Mouse (Mus musculus): ENCODE measurements around the gene Nebl. TPM values are rescaled to one million over a fixed set of nuclear protein-coding genes. Genes with fewer than 3 reads are reported as not detected.

The Nebl gene
- total RNA-seq, 1 experiment from 2014 or later = 0.38 TPM

DNA sequence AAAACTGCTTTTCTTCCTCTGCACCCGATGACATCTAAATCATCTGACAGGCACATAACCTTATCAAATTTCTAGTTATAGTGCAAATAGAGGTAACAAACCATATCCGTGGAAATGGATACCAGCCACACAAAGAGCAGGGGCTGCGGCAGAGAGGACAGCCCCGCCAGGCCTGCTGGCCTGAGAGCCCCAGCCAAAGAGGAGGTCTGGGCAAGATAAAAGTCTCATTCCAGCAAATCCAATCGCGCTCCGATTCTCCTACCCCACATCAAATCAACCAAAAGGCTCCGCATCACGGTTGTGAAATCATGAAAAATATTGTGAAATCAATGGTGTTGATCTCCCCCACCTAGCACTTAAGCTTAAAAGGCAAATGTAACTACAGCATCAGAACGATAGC lies 191.5 kb downstream of the Nebl start:
- ATAC-seq (replicated peaks; ENCODE audit: insufficient number of reproducible peaks, low FRiP score, low TSS enrichment, poor library complexity, severe bottlenecking) = no peak

DNA sequence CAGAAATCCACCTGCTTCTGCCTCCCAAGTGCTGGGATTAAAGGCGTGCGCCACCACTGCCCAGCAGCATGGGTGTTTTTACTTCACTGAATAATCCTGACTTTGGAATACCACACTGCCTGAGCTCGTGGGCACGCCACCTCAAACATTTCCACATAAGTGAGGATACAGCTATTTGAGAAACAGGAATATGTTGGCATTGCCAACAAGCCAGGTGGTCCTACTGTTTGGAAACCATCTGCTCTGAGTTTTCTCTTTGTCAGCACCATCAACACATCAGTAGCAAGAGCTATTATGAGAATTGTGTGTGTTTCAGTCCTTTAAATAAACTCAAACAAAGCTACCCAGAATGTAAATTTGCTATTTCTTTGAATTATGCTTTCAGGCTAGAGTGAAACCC lies 192.8 kb downstream of the Nebl start:
- no peak for ATAC-seq (replicated peaks; ENCODE audit: insufficient number of reproducible peaks, low FRiP score, low TSS enrichment, poor library complexity, severe bottlenecking)

DNA sequence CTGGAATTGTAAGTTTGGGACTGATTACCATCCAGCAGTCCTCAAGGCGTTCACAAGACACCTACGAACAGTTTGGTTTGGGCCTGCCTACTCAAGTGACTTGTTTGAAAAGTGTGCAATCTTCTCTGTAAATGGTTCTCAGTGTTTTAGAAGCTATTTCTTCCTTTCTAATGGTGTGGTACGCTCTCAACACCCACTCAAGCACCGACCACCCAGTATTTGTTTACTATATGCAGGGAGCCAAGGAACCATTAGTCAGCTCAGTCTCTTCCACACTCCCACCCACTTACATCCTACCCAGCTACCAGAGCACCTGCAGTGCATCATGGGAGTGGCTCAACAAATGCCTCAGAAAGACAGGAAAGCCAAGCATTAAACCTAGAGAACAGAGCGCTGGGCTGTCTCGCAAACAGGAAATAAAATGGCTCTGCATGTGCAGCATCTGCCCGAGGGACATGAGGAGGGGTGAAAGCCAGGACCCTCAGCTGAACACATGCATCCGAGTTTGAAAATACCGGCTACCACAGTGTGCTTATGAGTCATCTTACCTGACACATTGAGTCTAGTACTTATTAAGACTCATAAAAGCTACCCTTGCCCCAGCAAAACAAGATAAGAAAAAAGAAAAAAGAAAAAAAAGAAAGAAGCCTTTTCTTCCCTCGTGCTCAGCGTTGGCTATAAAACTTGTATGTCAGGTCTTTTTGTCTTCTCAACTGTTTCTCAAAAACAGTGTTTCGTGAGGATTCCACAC lies 199.7 kb downstream of the Nebl start:
- no peak for ATAC-seq (replicated peaks; ENCODE audit: insufficient number of reproducible peaks, low FRiP score, low TSS enrichment, poor library complexity, severe bottlenecking)

DNA sequence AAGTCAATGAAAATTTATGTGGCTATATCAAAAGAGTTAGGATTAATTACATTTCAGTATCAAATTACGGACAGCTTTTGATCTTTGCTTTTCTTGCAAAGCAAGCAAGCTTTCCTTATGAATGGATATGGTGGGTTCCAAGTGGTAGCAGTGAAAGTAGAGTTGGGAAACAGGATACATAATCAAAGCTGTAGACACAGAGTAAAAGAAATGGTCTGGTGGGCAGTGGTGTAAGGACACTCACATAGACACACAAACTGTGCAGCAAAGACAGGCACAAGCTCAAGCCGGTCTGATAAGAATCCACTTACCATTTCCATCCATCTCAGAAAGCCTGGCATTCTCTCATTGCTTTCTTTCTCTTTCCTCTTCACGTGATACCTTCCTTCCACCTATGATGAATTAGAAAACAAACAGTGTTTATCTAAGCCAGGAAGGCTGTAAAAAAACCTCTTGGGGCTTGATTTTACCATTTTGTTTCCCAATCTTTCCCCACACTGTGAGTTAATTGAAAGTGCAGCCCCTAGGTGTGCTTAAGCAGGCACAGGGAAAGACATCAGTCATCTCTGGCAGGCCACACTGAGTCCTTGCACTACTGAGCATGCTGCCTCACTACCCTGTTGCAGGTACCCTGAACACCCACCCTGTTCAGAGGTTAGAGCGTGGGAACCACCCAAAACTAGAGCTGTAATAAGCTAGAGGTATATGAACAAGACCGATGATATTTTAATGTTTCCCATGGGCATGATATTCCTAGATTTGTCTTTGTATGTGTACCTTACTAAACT lies 205.3 kb downstream of the Nebl start:
- ATAC-seq (replicated peaks; ENCODE audit: insufficient number of reproducible peaks, low FRiP score, low TSS enrichment, poor library complexity, severe bottlenecking) = no peak

DNA sequence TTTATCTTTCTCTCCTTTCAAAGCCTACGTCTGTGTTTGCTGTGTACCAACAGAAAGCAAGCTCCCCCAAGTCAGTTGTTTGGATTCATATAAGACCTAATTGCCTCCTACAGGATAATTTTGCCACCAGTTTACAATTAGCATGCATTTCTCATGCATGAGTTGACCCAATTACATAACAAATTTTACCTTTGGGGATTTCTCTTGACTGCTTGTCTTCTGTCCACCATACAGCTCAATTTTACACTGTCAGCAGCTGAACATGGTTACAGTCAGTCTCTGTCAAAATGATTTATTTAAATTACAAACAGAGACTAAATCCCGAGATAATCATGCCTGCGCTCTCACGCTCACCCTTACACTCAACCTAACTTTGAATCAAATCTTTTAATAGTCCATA lies 206.1 kb downstream of the Nebl start:
- ATAC-seq (replicated peaks; ENCODE audit: insufficient number of reproducible peaks, low FRiP score, low TSS enrichment, poor library complexity, severe bottlenecking) = no peak

DNA sequence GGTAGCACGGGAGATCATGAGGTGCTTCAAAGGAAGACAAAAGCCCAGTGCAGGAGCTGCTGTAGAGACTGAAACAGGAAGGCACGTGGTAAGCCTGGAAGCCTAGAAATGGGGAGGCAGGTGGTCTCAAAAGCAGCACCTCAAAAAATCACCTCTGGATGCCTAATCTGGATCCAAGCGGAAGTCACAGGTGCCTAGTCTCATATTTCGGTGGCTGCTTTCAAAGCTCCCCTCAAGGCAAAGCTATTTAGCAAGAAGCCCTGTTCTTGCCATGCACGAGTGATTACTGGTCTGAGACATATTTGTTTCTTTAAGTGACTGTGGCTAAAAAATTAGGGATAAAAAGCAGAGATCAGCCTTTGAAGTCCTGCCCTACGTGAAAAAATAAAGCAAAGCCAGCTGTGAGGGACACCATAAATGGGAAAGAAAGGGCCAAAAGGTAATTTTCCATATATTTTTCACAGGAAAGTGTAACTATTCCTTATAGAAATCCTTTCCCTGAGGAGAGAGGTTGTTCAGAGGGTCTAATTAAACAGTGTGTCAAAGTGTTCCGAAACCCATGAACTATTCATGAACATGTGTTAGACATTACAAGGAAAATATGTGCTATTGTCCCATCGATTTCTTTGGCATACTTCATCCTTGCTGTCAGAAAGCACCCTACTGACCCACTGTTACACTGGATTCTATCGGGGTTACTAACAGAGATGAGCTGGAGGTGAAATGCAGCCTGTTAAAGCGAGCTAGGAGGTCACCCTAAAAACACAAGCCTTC lies 206.9 kb downstream of the Nebl start:
- ATAC-seq (replicated peaks; ENCODE audit: insufficient number of reproducible peaks, low FRiP score, low TSS enrichment, poor library complexity, severe bottlenecking) = no peak

DNA sequence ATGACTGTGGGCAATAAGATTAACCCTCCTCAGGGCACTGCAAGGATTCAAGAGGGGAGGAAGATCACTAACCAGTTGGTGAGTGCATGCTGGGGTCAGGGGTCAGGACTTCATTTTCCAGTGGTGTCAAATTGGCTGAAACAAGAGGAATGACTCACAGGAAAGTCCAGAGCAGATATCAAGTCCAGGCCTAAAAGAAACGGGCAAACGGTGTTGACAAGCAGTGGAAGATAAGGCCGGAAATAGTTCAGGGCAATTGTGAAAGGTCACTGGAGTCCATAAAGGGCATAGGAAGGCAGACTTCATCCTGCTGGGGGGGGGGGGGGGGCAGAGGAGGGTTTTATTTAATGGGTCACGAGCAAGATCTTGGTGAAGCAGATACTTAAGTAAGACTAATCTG lies 207.5 kb downstream of the Nebl start:
- ATAC-seq (replicated peaks; ENCODE audit: insufficient number of reproducible peaks, low FRiP score, low TSS enrichment, poor library complexity, severe bottlenecking) = no peak

DNA sequence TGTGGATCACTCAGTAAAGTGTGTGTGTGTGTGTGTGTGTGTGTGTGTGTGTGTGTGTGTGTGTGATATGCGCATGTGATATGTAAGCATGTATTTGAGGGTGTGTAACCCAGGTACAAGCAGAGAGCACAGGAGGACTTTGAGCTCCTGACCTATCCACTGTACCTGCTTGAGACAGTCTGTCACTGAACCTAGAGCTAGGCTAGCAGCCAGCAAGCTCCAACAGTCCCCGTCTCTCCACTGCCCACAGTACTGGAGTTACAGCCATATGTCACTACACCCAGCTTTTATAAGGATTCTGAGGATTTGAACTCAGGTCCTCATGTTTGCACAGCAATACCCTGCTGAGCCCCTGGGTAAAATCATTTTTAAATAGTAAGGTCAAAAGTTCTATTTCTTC lies 215.6 kb downstream of the Nebl start:
- ATAC-seq (replicated peaks; ENCODE audit: insufficient number of reproducible peaks, low FRiP score, low TSS enrichment, poor library complexity, severe bottlenecking) = no peak

DNA sequence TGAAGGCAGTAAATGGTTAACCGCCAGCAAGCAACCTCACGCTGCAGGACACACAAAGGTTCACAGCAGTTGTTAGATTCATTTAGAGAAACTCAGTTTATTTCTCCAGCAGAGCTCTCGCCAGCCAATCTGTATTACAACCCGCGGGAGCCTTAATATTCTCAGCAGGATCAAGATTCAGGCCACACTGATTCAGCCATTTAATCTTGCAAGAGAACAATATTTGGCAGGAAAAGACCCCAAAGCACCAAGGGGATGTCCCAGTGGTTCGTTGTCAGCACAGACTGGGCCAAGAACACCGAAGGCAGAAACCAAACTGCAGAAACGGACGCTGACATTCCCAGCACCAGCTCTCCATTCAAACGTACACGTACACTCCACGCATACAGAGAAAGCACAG lies 216.5 kb downstream of the Nebl start:
- ATAC-seq (replicated peaks; ENCODE audit: insufficient number of reproducible peaks, low FRiP score, low TSS enrichment, poor library complexity, severe bottlenecking) = no peak

DNA sequence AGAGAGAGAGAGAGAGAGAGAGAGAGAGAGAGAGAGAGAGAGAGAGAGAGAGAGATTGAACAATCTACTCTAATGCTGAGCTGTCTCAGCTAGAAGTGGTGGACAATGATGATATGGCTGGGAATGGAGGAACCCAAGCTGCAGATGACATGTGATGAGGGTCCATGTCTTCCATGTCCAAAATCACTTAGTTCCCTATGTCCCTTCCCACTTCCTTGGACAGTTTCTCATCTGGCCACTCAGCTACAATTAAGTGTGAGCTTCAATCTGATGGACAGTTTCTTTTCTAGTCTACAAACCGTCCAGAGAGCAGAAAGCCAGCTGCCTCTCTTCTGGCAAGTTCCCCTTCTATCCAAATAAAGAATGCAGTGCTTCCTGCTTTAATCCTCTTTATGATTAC lies 221.3 kb downstream of the Nebl start:
- no peak for ATAC-seq (replicated peaks; ENCODE audit: insufficient number of reproducible peaks, low FRiP score, low TSS enrichment, poor library complexity, severe bottlenecking)

DNA sequence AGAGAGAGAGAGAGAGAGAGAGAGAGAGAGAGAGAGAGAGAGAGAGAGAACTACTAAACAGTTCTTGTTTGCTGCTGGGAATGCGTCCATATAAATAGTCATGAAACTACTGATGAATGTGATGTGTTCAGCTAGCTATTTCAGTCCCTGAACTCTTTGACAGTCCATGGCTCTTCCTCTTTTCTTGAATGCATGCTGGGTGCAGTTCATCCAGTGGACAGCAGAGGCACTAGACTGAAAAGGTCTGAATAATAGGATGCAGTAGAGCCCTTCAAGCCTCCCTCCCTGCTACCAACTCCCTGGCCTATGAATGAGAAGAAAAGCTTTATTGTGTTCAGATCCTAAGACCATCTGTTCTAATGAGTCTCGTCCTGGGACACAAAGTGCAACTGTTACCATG lies 223.9 kb downstream of the Nebl start:
- ATAC-seq (replicated peaks; ENCODE audit: insufficient number of reproducible peaks, low FRiP score, low TSS enrichment, poor library complexity, severe bottlenecking) = no peak

DNA sequence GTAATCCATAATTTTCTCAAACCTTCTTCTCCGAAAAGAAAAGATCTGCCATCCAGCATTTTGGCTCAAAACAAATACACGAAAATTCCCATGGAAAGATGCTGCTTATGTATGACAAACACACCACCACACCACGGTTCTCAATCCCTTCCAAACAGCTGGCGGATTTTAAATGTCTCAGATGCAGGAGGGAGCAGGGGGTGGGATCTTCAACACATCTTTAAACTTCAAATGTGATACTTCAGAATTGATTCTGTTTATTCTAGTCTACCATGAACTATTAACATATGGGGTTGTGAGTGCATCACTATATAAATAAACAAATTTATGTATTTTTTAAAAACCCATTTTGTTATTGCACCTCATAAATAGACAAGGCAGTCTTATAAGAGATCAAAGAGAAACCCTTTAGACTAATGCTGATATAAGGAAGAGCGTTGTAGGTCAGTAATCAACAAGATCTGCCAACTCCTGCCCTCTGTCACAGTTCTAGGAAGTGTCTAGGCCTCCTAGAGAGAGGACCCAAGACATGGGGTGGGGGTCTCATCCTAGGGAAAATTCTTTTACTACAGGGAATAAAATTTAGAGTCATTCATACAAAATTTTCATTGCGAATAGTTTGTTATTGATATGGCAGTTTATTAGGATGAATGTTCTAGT lies 227.0 kb downstream of the Nebl start:
- no peak for ATAC-seq (replicated peaks; ENCODE audit: insufficient number of reproducible peaks, low FRiP score, low TSS enrichment, poor library complexity, severe bottlenecking)

DNA sequence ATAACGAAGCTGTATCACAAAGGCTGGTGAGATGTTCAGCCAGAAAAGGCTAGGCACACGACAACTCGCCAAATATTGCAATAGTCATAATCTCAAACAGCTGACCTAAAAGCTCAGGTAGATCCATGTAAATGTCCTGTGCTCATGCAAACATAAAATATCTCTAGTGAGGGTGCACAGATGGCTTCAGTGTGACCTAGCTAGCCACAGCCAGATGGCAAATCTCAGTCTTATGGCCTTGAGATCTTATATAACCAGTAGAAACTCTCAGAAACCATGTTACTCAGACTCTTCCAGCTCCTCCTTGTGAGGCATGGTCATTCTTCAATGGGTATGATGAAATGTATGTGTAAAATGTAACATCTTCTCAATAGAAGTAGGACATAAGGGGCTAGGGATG lies 230.2 kb downstream of the Nebl start:
- no peak for ATAC-seq (replicated peaks; ENCODE audit: insufficient number of reproducible peaks, low FRiP score, low TSS enrichment, poor library complexity, severe bottlenecking)

DNA sequence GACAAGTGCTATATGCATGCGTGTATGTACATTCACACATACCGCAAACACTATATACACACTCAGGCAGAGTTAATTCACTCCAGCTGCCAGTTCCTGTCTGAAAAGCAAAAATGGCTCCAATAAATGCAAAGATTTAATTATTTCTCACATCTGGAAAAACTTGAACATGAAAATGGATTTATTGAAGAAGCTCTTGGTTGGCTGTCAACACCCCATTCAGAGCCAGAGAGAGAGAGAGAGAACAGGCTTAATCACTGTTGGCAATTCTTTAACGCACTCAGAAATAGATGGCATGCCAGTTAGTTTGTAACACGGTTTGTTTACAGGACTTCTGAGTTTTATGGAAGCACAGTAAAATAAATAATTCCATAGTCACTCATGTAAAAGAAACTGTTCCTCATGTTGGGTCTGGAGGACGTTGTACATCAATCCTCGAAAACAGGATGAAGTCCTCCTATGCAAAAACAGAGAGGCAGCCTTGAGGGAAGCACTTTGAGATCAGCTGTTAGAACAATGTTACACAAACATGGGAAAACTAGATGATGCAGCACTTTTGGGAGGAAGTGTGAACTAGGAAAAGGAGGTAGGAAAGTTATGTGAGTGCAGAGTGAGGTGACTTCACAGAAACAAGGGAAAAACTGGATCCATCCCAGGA lies 265.6 kb downstream of the Nebl start:
- ATAC-seq (replicated peaks; ENCODE audit: insufficient number of reproducible peaks, low FRiP score, low TSS enrichment, poor library complexity, severe bottlenecking) = no peak

DNA sequence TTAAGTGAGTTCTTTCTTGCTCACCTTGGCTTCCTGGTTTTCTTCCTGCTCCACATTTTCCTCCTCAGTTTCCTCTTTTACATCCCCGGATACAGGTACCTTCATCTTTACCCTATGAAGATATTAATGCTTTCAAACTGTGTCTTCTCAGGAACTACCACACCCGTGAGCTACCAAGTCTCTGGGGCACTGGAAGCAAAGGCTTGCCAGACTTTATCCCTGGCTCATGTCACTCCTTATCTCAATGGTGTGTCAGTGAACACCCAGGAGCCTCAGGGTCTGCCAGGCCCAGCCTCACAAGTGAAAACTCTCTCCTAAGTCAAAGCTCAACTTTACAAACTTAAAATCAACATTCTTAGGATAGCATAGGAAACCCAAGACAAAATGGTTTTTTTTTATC lies 270.8 kb downstream of the Nebl start:
- ATAC-seq (replicated peaks; ENCODE audit: insufficient number of reproducible peaks, low FRiP score, low TSS enrichment, poor library complexity, severe bottlenecking) = no peak

DNA sequence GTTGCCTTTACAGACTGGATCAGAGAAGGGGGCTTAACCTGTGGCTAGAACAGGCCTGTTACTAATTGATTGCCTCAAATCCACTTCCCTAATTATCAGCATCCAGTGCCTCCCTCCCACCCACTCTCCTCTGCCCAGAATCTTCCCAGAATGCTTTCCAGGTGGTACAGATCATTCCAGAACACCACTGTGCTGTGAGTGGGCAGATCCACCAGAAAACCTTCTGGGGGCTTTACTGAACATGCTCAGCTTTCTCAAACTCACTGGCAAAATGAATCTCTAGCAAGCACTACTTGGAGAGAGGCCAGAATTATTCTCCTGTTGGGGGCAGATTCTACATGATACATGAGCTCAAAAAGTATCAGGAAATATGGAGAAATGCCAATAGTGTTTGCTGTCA lies 277.6 kb downstream of the Nebl start:
- no peak for ATAC-seq (replicated peaks; ENCODE audit: insufficient number of reproducible peaks, low FRiP score, low TSS enrichment, poor library complexity, severe bottlenecking)

DNA sequence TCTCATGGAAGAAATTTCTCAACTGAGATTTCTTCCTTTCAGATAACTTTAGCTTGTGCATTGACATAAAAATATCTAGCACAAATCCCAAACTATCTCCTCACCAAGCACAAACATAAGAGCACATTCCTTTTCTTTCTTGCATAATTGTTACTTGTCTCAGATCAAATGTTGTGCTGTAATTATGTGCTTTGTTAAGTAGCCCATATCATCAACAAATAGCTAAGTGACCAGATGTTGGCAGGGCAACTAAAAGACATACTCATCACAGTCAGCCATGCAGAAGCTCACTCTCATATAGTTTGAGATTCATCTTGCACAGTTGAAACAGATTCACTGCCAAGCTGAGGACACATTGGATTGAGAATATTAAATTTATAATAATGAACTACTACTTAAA lies 282.9 kb downstream of the Nebl start:
- no peak for ATAC-seq (replicated peaks; ENCODE audit: insufficient number of reproducible peaks, low FRiP score, low TSS enrichment, poor library complexity, severe bottlenecking)

DNA sequence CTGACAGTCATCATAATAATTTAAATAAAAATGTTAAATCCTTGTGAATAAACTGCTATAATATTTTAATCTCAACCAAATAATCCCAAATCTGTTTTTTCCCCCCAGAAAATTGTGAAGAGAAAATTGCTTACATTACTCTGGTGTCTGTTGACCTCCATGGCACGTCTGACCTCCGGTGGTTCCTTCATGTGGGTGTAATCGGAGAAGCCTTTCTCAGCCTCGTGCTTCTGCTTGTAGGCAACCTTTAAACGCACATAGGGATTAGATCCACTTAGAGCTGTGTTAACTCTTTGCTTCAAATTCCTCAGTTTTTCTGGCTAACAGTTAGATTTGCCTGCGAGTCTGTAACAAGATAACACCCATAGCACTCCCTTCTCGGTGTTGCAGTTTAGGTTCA lies 287.7 kb downstream of the Nebl start:
- no peak for ATAC-seq (replicated peaks; ENCODE audit: insufficient number of reproducible peaks, low FRiP score, low TSS enrichment, poor library complexity, severe bottlenecking)

DNA sequence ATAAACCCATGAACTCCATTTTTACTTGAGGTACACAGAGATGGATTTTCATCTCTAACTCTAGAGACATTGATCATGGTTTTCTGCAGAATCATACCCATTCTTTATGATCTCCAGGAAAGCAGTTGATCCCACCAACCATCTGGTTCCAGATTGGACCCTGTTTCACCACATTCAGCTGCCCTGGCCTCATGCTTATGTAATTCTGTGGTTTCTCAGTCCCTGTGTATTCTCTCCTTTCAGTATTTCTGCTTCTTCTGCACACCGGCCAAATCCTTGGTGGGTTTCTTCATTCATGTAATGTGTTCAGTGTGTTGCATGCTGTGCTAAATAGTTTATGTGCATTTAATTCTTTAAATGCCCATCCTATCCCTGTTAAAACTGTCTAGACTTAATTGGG lies 292.9 kb downstream of the Nebl start:
- ATAC-seq (replicated peaks; ENCODE audit: insufficient number of reproducible peaks, low FRiP score, low TSS enrichment, poor library complexity, severe bottlenecking) = no peak
